Mouse (Mus musculus) ZHBTc4 (cell line): Measurements from ENCODE around the gene Hic1.

Experiments used
- DNase-seq: peaks from one replicate; pipeline ENCODE4 v3.0.0-alpha.2; 2011; ENCODE audit warnings: low read depth, low spot score

The Hic1 gene

DNA sequence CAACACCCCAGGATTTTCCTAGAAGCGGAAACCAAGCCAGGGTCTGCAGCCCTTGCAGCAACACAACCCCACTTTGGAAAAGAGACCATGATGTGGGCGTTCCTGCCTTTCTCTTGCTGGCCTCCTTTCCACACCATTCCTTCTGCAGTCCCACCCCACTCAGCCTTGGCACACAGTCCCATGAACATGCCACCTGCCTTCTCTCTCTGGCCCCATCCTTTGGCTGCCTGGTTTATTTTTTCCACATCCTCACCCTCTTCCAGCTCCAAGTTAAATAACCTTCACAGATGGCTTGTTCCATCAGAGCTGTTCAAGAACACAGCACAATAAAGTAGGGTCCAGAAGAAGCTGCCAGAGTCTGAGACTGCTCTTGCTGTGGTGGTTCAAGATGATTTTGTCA, 50.0 kb downstream of the Hic1 start:
- no peak for DNase-seq

DNA sequence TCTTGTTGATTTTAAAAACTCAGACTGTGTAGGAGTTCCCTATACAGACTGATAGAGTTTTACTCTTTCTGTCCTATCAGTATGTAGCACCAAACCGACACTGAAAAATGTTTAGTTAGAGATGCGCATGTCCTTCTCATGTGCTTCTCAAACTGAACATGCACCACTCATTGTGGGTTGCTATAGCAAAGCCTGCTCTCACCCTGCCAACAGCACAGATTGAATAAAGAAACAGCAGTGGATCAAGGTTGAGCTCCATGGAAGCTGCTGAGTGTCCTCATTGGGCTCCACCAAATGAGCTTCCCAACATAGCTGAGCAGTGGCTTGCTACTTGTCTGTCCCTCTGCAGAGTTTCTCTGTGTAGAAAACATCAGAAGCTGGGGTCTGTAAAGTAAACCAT, 51.2 kb downstream of the Hic1 start:
- no peak for DNase-seq

DNA sequence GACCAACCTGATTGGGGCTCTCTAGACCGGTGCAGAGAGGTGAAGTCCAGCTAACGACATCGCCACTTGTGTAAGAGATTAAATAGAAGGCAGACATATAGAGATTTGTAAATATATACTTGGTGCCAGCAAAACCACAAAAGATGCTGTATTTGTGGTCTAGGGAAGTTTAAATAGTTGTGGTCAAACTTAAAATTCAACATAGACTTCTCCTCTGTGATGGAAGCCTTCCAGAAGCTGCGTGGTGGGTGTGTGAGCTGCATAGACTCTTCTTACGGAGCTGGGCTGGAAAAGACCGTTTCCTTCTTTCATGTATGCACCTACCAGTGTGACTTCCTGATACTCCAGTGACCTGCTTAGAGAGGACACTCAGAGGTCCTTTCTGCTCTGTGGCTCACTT, 52.9 kb downstream of the Hic1 start:
- no peak for DNase-seq
